Mouse (Mus musculus): Measurements from ENCODE around the gene Hist1h2ap. TPM values are rescaled to one million over a fixed set of nuclear protein-coding genes. Genes with fewer than 3 reads are reported as not detected.
"Not testable (repeated sequence)": the region's sequence is repeated elsewhere in the genome, so short reads cannot be mapped to it uniquely, and the experiment has no call there.

The Hist1h2ap gene
- polyA plus RNA-seq (2014; fragmentation: Nextera tagmentation; extraction: Ambion mirVana), result 5,875 and 5,942 TPM in 2 replicates

GRCm38 (mm10) chr13:21833461-21833860, at the start of gene Hist1h2ap, which contains the start of gene Hist1h2br:
Hist1h2ap (minus strand) TSS chr13:21833507.
Hist1h2br (plus strand) TSS chr13:21833743.
- not testable (repeated sequence) for H3K4me2 ChIP-seq (ENCODE audit: low read depth, low read length); H3K36me3 ChIP-seq (replicated peaks; ENCODE audit: control insufficient read depth, insufficient read depth, low read depth, low read length); H3K4me1 ChIP-seq (ENCODE audit: control insufficient read depth, insufficient read depth, low read length); DNase-seq (ENCODE audit: low spot score); H3K9me3 ChIP-seq (replicated peaks; ENCODE audit: control insufficient read depth, low read length); H3K9ac ChIP-seq (replicated peaks; ENCODE audit: low read length); H3K4me3 ChIP-seq (ENCODE audit: low read depth, low read length); H3K27ac ChIP-seq (replicated peaks; ENCODE audit: low read depth, low read length); H3K27me3 ChIP-seq (ENCODE audit: control insufficient read depth, insufficient read depth, low read length)
- WGBS, result no CpG with 5 or more reads among the region's 24 CpGs
- peak; percentile 94 for ATAC-seq (replicated peaks; ENCODE audit: insufficient number of reproducible peaks, low FRiP score, low TSS enrichment, low read depth)

DNA sequence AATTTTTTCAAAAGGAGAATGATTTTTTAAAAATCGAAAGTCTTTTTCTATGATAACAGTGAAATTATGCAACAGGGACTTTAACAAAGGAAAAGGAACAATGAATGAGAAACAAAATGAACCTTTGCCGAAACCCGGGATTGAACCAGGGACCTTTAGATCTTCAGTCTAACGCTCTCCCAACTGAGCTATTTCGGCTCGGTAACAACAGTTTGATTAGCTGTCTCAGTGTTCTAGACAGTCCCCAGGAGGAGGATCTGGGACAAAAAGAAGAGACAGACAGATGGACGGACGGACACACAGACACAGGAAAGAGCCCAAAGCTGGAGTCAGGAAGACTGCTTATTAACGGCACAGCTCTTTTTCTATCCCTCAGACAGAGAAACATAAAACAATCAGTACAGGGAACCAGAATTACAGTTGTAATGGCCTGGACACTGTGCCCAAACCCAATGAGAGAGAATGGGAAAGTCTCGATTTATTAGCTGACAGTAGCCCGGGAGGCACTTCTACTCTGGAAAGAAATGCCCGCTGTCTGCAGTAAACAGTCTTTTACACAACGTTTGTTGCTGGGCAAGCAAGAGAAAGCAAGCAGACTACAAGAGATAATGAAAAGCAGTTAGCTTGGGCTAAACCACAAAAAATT, 49.6 kb upstream of the Hist1h2ap start:
- Histone ChIP-seq H3K36me3 (replicated peaks; ENCODE audit: control insufficient read depth, insufficient read depth, low read depth, low read length) (no peaks in the 10 kb centered on the region), H3K4me1 (ENCODE audit: control insufficient read depth, insufficient read depth, low read length) (no peaks in the 10 kb centered on the region), H3K9me3 (replicated peaks; ENCODE audit: control insufficient read depth, low read length) (no peaks in the 10 kb centered on the region), H3K4me2 (ENCODE audit: low read depth, low read length) (peak overlapping the region; percentile 7), H3K9ac (replicated peaks; ENCODE audit: low read length) (no peak overlapping the region), H3K27me3 (ENCODE audit: control insufficient read depth, insufficient read depth, low read length) (no peaks in the 10 kb centered on the region), H3K27ac (replicated peaks; ENCODE audit: low read depth, low read length) (no peak overlapping the region), H3K4me3 (ENCODE audit: low read depth, low read length) (peak overlapping the region; percentile 34)
- DNase-seq (ENCODE audit: low spot score), result peak; percentile 86
- under 1% methylated on average over 13 of the region's 13 CpGs for WGBS
- no peak for ATAC-seq (replicated peaks; ENCODE audit: insufficient number of reproducible peaks, low FRiP score, low TSS enrichment, low read depth)

DNA sequence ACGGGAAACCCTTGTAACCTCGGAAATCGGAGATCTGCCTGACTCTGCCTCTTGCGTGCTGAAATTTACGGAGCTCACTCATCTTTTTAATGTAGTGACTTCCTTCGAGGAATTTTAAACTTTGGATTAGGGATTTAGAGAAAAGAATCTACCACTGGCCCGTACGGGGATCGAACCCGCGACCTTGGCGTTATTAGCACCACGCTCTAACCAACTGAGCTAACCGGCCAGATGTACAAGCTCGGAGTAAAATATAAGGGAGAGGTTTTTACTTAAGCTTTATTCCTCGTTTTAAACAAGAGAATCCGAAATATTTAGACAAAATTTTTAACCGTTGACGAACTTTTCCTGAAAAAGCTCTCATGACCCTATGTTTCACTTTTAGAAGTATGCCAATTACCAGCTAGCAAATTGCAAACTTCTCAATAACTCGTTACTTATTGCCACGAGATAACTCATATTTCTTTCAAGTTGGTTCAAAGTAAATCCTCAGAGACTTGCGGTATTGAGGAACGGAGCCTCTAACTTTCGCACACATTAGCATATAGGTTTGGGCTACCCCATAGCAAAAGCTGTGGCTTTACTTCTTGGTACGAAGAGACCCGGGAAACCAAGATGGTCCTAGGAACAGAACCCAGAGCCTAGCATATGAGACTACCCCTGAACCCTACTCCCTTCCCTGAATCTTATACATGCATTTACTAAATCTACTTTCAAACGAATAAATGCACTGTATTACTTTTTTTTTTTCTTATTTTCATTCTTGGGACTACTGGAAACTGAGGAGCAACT, 48.8 kb upstream of the Hist1h2ap start:
- no peaks in the 10 kb centered on the region for H3K36me3 ChIP-seq (replicated peaks; ENCODE audit: control insufficient read depth, insufficient read depth, low read depth, low read length)
- no peak for ATAC-seq (replicated peaks; ENCODE audit: insufficient number of reproducible peaks, low FRiP score, low TSS enrichment, low read depth)
- H3K4me2 ChIP-seq (ENCODE audit: low read depth, low read length), result peak overlapping the region; percentile 36
- no peaks in the 10 kb centered on the region for H3K27me3 ChIP-seq (ENCODE audit: control insufficient read depth, insufficient read depth, low read length)
- peak overlapping the region; percentile 34 for H3K4me3 ChIP-seq (ENCODE audit: low read depth, low read length)
- H3K27ac ChIP-seq (replicated peaks; ENCODE audit: low read depth, low read length), result no peak overlapping the region
- DNase-seq (ENCODE audit: low spot score), result peak; percentile 75
- 2% methylated on average over 27 of the region's 27 CpGs for WGBS
- no peaks in the 10 kb centered on the region for H3K9me3 ChIP-seq (replicated peaks; ENCODE audit: control insufficient read depth, low read length)
- H3K4me1 ChIP-seq (ENCODE audit: control insufficient read depth, insufficient read depth, low read length), result no peaks in the 10 kb centered on the region
- H3K9ac ChIP-seq (replicated peaks; ENCODE audit: low read length), result no peak overlapping the region

GRCm38 (mm10) chr13:21880735-21881134, 47.4 kb upstream of the Hist1h2ap start:
- Histone ChIP-seq H3K9ac (replicated peaks; ENCODE audit: low read length) (no peak overlapping the region), H3K36me3 (replicated peaks; ENCODE audit: control insufficient read depth, insufficient read depth, low read depth, low read length) (no peaks in the 10 kb centered on the region), H3K4me3 (ENCODE audit: low read depth, low read length) (no peak overlapping the region), H3K9me3 (replicated peaks; ENCODE audit: control insufficient read depth, low read length) (no peaks in the 10 kb centered on the region), H3K4me2 (ENCODE audit: low read depth, low read length) (no peak overlapping the region), H3K4me1 (ENCODE audit: control insufficient read depth, insufficient read depth, low read length) (no peaks in the 10 kb centered on the region), H3K27me3 (ENCODE audit: control insufficient read depth, insufficient read depth, low read length) (no peaks in the 10 kb centered on the region), H3K27ac (replicated peaks; ENCODE audit: low read depth, low read length) (no peak overlapping the region)
- no peak for ATAC-seq (replicated peaks; ENCODE audit: insufficient number of reproducible peaks, low FRiP score, low TSS enrichment, low read depth)
- 81% methylated on average over 6 of the region's 6 CpGs for WGBS
- no peak for DNase-seq (ENCODE audit: low spot score)

- ATAC-seq (replicated peaks; ENCODE audit: insufficient number of reproducible peaks, low FRiP score, low TSS enrichment, low read depth); H3K27me3 ChIP-seq (ENCODE audit: control insufficient read depth, insufficient read depth, low read length); H3K27ac ChIP-seq (replicated peaks; ENCODE audit: low read depth, low read length); H3K4me2 ChIP-seq (ENCODE audit: low read depth, low read length); H3K9ac ChIP-seq (replicated peaks; ENCODE audit: low read length); H3K4me1 ChIP-seq (ENCODE audit: control insufficient read depth, insufficient read depth, low read length); DNase-seq (ENCODE audit: low spot score); H3K9me3 ChIP-seq (replicated peaks; ENCODE audit: control insufficient read depth, low read length); H3K36me3 ChIP-seq (replicated peaks; ENCODE audit: control insufficient read depth, insufficient read depth, low read depth, low read length); H3K4me3 ChIP-seq (ENCODE audit: low read depth, low read length): not testable (repeated sequence)
- WGBS, result 79% methylated on average over 3 of the region's 3 CpGs
Measured at GRCm38 (mm10) chr13:21865503-21865902, 32.2 kb upstream of the Hist1h2ap start.

GRCm38 (mm10) chr13:21861608-21862007, 28.3 kb upstream of the Hist1h2ap start:
- no peak overlapping the region for H3K4me2 ChIP-seq (ENCODE audit: low read depth, low read length)
- ATAC-seq (replicated peaks; ENCODE audit: insufficient number of reproducible peaks, low FRiP score, low TSS enrichment, low read depth), result no peak
- H3K4me1 ChIP-seq (ENCODE audit: control insufficient read depth, insufficient read depth, low read length), result no peaks in the 10 kb centered on the region
- WGBS, result 12% methylated on average over 5 of the region's 5 CpGs
- no peak overlapping the region for H3K27ac ChIP-seq (replicated peaks; ENCODE audit: low read depth, low read length)
- H3K36me3 ChIP-seq (replicated peaks; ENCODE audit: control insufficient read depth, insufficient read depth, low read depth, low read length), result no peaks in the 10 kb centered on the region
- no peak overlapping the region for H3K9ac ChIP-seq (replicated peaks; ENCODE audit: low read length)
- H3K4me3 ChIP-seq (ENCODE audit: low read depth, low read length), result no peak overlapping the region
- H3K27me3 ChIP-seq (ENCODE audit: control insufficient read depth, insufficient read depth, low read length), result no peaks in the 10 kb centered on the region
- H3K9me3 ChIP-seq (replicated peaks; ENCODE audit: control insufficient read depth, low read length), result no peaks in the 10 kb centered on the region
- peak; percentile 43 for DNase-seq (ENCODE audit: low spot score)

DNA sequence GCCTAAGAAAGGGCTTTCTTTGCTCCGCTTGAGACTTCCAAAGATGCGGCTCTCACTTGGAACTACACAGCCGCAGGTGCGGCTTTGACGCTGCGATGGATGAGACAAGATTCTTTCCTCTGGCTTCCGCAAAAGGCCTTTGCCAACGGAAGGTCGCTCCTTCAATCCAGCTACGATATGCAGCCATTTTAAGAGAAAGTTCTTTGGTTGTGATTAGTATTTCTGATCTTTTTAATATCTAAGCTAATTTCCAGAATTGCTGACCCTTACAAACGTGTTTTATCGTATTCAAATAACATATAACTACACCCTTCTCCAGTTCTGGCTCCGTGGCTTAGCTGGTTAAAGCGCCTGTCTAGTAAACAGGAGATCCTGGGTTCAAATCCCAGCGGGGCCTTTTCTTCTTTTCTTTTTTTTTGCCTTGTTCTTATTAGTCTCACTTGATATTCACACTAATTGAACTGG, 22.4 kb upstream of the Hist1h2ap start:
- ATAC-seq (replicated peaks; ENCODE audit: insufficient number of reproducible peaks, low FRiP score, low TSS enrichment, low read depth) (no peak), DNase-seq (ENCODE audit: low spot score) (peak; percentile 85)
- Histone ChIP-seq H3K36me3 (replicated peaks; ENCODE audit: control insufficient read depth, insufficient read depth, low read depth, low read length) (no peaks in the 10 kb centered on the region), H3K27ac (replicated peaks; ENCODE audit: low read depth, low read length) (no peak overlapping the region), H3K9me3 (replicated peaks; ENCODE audit: control insufficient read depth, low read length) (no peaks in the 10 kb centered on the region), H3K9ac (replicated peaks; ENCODE audit: low read length) (peak overlapping the region; percentile 33; the same call in 1 of the 2 replicates), H3K4me2 (ENCODE audit: low read depth, low read length) (peak overlapping the region; percentile 19), H3K27me3 (ENCODE audit: control insufficient read depth, insufficient read depth, low read length) (no peaks in the 10 kb centered on the region), H3K4me1 (ENCODE audit: control insufficient read depth, insufficient read depth, low read length) (no peaks in the 10 kb centered on the region), H3K4me3 (ENCODE audit: low read depth, low read length) (peak overlapping the region; percentile 36)
- WGBS, result 0% methylated on average over 15 of the region's 15 CpGs

DNA sequence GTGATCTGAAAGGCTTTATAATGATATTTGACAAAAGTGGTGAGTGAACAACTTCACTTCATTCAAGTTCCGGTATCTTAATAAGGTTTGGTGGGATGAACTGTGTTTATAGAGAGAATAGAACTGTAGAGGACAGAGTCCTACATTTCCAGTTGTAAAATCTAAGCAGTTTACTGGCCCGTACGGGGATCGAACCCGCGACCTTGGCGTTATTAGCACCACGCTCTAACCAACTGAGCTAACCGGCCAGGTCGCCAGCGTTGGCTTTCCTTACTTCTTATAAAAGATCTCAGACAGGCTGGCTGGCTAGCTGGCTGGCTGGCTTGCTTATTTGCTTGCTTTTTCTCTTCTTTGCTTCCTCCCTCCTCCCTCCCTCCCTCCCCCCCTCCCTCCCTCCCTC, 21.8 kb upstream of the Hist1h2ap start:
- no peak overlapping the region for H3K9ac ChIP-seq (replicated peaks; ENCODE audit: low read length)
- no peaks in the 10 kb centered on the region for H3K36me3 ChIP-seq (replicated peaks; ENCODE audit: control insufficient read depth, insufficient read depth, low read depth, low read length)
- no peaks in the 10 kb centered on the region for H3K4me1 ChIP-seq (ENCODE audit: control insufficient read depth, insufficient read depth, low read length)
- WGBS, result under 1% methylated on average over 11 of the region's 11 CpGs
- no peaks in the 10 kb centered on the region for H3K27me3 ChIP-seq (ENCODE audit: control insufficient read depth, insufficient read depth, low read length)
- no peaks in the 10 kb centered on the region for H3K9me3 ChIP-seq (replicated peaks; ENCODE audit: control insufficient read depth, low read length)
- no peak overlapping the region; the same call in 1 of the 2 replicates for H3K4me2 ChIP-seq (ENCODE audit: low read depth, low read length)
- ATAC-seq (replicated peaks; ENCODE audit: insufficient number of reproducible peaks, low FRiP score, low TSS enrichment, low read depth), result 0 out of 2 replicates have a peak, but pooled peaks have one; percentile 44
- peak; percentile 82 for DNase-seq (ENCODE audit: low spot score)
- H3K27ac ChIP-seq (replicated peaks; ENCODE audit: low read depth, low read length), result no peak overlapping the region
- peak overlapping the region; percentile 36 for H3K4me3 ChIP-seq (ENCODE audit: low read depth, low read length)
